Mouse (Mus musculus) NIH3T3 (cell line): ENCODE data around the gene Sec31b.

Experiments used
- DNase-seq: peaks from one replicate; pipeline ENCODE4 v3.0.0-alpha.2; 2012; ENCODE audit warnings: low read depth

Sec31b gene

DNA sequence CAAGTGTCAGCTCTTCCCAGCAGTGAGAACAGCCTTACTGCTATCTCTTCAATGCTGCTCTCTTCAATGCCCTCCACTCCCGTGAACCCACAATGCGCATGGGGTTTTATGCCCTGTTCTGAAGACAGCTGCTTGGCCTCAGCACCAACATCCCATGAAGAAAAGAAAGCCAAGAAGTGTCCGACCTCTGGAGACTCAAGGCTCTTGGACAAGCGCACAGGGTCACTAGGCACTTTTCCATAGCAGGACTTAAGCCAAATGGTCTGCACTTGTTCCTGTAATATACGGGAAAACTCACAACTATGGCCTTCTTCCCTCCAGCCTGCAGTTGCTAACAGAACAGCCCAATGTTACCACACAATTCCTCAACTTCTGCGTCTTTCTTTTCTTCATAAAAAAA, 70.4 kb downstream of the Sec31b start:
- no peak for DNase-seq

DNA sequence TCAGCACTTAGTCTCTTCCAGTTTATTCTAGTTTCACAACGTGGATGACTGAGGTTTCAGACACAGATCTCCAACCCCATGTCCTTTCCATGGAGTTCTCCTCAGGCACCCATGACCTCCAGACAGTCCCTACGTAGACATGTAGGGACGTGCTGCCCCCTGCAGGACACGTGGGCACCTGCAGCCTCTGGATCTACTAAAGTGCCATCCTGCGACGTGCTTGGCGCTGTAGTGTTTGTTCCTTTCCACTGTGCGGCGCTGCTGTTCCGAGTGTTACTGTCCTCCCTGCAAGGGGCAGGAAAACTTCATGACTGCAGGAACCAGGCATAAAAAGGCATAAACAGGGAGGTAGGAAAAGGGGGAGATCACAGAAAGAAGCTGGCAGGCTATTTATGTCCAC, 71.5 kb downstream of the Sec31b start:
- DNase-seq, result peak; percentile 90
